Mouse (Mus musculus) midbrain, embryonic 10.5 days (tissue): ENCODE measurements around the gene Cyren. TPM values are rescaled to one million over a fixed set of nuclear protein-coding genes. Genes with fewer than 3 reads are reported as not detected.

Source experiments
- DNase-seq: peaks from one replicate; pipeline ENCODE4 v3.0.0-alpha.2; 2017; ENCODE audit warnings: low spot score
- H3K27ac ChIP-seq: fragments of 300-500 bp; sonication (generic); replicated peaks from 2 replicates; pipeline ENCODE4 v1.5.1; 2016; ENCODE audit warnings: mild to moderate bottlenecking
- H3K27me3 ChIP-seq: fragments of 300-500 bp; sonication (generic); 2 replicates; pipeline ENCODE4 v1.6.1; 2016; ENCODE audit warnings: low read depth, mild to moderate bottlenecking; ENCODE audit not compliant: poor library complexity, severe bottlenecking
- H3K36me3 ChIP-seq: fragments of 300-500 bp; sonication (generic); 2 replicates; pipeline ENCODE4 v1.6.1; 2016; ENCODE audit warnings: mild to moderate bottlenecking, moderate library complexity
- H3K4me1 ChIP-seq: fragments of 300-500 bp; sonication (generic); 2 replicates; pipeline ENCODE4 v1.6.1; 2016
- H3K4me3 ChIP-seq: fragments of 300-500 bp; sonication (generic); 2 replicates; pipeline ENCODE4 v1.5.1; 2016; ENCODE audit warnings: mild to moderate bottlenecking, moderate library complexity
- H3K9me3 ChIP-seq: fragments of 300-500 bp; sonication (generic); replicated peaks from 2 replicates; pipeline ENCODE4 v1.6.1; 2016; ENCODE audit warnings: mild to moderate bottlenecking
- WGBS: fragments of 180-500 bp; shearing (Covaris S2); methylation state at CpG from one replicate; pipeline ENCODE4 v1.1.7; 2016; 5-methylcytosine and 5-hydroxymethylcytosine counted together
- polyA plus RNA-seq: library from polyadenylated mRNA; unstranded; fragments of >200 nt; fragmentation: Nextera tagmentation; extraction: Ambion mirVana; gene quantifications from 2 replicates; pipeline ENCODE4 v1.2.1, GENCODE M21; 2016

The Cyren gene
- polyA plus RNA-seq, 1 experiment from 2014 or later = 17.7 TPM

- Histone ChIP-seq H3K4me1 (peaks cover 21% of the 10 kb centered on the region), H3K27me3 (no peaks in the 10 kb centered on the region), H3K27ac (no peak overlapping the region), H3K36me3 (peaks cover 15% of the 10 kb centered on the region), H3K9me3 (no peaks in the 10 kb centered on the region), H3K4me3 (no peak overlapping the region)
- 83% methylated on average over 5 of the region's 5 CpGs for WGBS
- peak; percentile 9 for DNase-seq
These were observed 7.1 kb downstream of the Cyren start for GRCm38 (mm10) chr6:34870724-34871123.

DNA sequence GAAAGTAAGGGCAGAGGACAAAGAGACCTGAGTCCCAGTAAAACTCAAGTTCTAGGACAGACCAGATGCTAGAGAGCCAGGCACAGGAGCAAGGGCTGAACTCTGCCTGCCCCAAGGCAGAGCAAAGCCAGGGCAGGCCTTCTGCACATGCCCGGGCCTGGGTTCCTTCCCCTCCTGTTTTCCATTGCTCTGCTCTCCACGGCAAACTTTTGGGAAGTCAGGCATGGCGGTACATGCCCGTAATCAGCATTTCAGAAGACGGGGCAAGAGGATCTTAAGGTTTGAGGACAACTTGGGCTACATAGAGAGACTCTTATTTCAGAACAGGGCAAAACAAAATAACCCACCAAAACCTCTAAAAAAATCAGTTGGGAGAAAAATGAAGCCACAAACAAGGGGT, 7.7 kb downstream of the Cyren start:
- whole genome bisulfite sequencing = 87% methylated on average over 5 of the region's 5 CpGs
- peak overlapping the region; percentile 55 for H3K27ac ChIP-seq
- peak; percentile 11 for DNase-seq

GRCm38 (mm10) chr6:34869225-34869915, 8.5 kb downstream of the Cyren start:
- H3K27ac ChIP-seq = peak overlapping the region; percentile 55
- H3K36me3 ChIP-seq = peaks cover 9% of the 10 kb centered on the region
- peaks cover 18% of the 10 kb centered on the region for H3K4me1 ChIP-seq
- H3K4me3 ChIP-seq = no peak overlapping the region
- H3K27me3 ChIP-seq = no peaks in the 10 kb centered on the region
- 86% methylated on average over 13 of the region's 13 CpGs for WGBS
- H3K9me3 ChIP-seq = no peaks in the 10 kb centered on the region
- DNase-seq = peak; percentile 9

More for the DNA sequence above, 7.7 kb downstream of the Cyren start:
- Histone ChIP-seq H3K9me3 (no peaks in the 10 kb centered on the region), H3K4me1 (peaks cover 18% of the 10 kb centered on the region), H3K27me3 (no peaks in the 10 kb centered on the region), H3K4me3 (no peak overlapping the region), H3K36me3 (peaks cover 10% of the 10 kb centered on the region)

- Histone ChIP-seq H3K4me3 (no peak overlapping the region), H3K27ac (no peak overlapping the region), H3K4me1 (peaks cover 18% of the 10 kb centered on the region), H3K27me3 (no peaks in the 10 kb centered on the region), H3K9me3 (no peaks in the 10 kb centered on the region), H3K36me3 (peaks cover 6% of the 10 kb centered on the region)
- peak; percentile 9 for DNase-seq
- WGBS = 89% methylated on average over 20 of the region's 20 CpGs
These were observed 9.2 kb downstream of the Cyren start for GRCm38 (mm10) chr6:34868507-34869217.

DNA sequence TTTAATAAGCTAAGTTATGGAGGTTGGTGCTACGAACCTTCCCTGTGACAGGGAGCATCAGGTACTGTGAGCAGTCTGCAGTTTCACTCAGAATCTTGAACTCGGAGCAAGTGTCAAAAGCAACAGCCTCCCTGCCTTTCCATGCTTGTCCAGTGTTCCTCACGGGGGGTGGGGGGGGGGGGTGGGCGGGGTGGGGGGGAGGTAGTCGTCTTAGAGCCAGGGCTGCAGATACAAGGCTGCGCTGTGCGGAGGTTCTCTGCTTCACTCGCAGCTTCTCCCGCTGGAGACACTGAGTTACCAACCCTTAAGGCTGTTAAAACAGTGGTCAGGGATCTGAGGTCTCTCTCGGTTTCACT, 9.9 kb downstream of the Cyren start:
- Histone ChIP-seq H3K27me3 (no peaks in the 10 kb centered on the region), H3K9me3 (no peaks in the 10 kb centered on the region), H3K4me1 (peaks cover 22% of the 10 kb centered on the region), H3K4me3 (no peak overlapping the region), H3K36me3 (peaks cover 3% of the 10 kb centered on the region; the same call in 1 of the 2 replicates), H3K27ac (no peak overlapping the region)
- DNase-seq = no peak
- WGBS = 81% methylated on average over 10 of the region's 10 CpGs

GRCm38 (mm10) chr6:34867301-34867994, 10.4 kb downstream of the Cyren start:
- DNase-seq = no peak
- Histone ChIP-seq H3K27ac (peak overlapping the region; percentile 42), H3K9me3 (no peaks in the 10 kb centered on the region), H3K27me3 (no peaks in the 10 kb centered on the region), H3K4me3 (no peak overlapping the region), H3K36me3 (no peaks in the 10 kb centered on the region), H3K4me1 (peaks cover 22% of the 10 kb centered on the region)
- 81% methylated on average over 16 of the region's 16 CpGs for WGBS

- 49% methylated on average over 8 of the region's 8 CpGs for WGBS
- Histone ChIP-seq H3K9me3 (no peaks in the 10 kb centered on the region), H3K4me3 (no peak overlapping the region), H3K27me3 (no peaks in the 10 kb centered on the region), H3K27ac (peak overlapping the region; percentile 42), H3K36me3 (no peaks in the 10 kb centered on the region), H3K4me1 (peaks cover 22% of the 10 kb centered on the region)
- no peak for DNase-seq
These were observed 11.1 kb downstream of the Cyren start for GRCm38 (mm10) chr6:34866786-34867185.

GRCm38 (mm10) chr6:34865711-34866593, 11.9 kb downstream of the Cyren start:
- Histone ChIP-seq H3K27ac (peak overlapping the region; percentile 42; the same call in 1 of the 2 replicates), H3K4me1 (peaks cover 19% of the 10 kb centered on the region), H3K4me3 (no peak overlapping the region), H3K27me3 (no peaks in the 10 kb centered on the region), H3K36me3 (no peaks in the 10 kb centered on the region), H3K9me3 (no peaks in the 10 kb centered on the region)
- no peak for DNase-seq
- 72% methylated on average over 7 of the region's 7 CpGs for WGBS

GRCm38 (mm10) chr6:34865213-34865612, 12.6 kb downstream of the Cyren start:
- WGBS = 73% methylated on average over 5 of the region's 5 CpGs

DNA sequence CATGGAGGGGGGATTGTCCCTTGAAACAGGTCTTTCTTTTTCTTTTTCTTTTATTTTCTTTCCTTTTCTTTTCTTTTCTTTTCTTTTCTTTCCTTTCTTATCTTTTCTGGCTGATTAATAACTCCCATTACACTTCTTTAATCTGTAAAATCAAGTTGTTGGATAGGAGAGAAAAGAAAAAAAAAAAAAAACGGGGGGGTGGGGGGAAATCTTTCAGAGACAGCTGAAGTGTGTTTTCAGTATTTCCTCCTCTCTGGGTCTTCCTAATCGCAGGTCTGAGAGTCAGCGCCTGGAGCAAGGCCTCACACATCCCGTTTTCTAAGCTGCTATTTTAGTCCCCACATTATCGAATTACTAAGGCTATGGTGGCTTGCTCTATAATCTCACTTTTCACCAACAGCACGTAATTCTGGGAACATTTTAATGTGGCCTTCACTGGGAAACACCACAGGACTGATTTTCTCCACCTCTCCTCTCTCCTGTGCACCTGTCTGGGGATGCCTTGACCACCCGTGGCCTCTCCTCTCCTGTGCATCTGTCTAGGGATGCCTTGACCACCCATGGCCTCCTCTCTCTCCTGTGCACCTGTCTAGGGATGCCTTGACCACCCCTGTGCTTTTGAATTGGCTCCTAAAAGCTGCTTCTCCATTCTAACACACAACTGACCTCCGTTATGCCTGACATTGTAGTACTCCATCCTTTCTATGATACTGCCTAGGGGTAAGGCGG, 13.9 kb downstream of the Cyren start:
- H3K4me1 ChIP-seq = peaks cover 16% of the 10 kb centered on the region
- 78% methylated on average over 9 of the region's 9 CpGs for WGBS

More at GRCm38 (mm10) chr6:34865213-34865612, 12.6 kb downstream of the Cyren start:
- H3K4me3 ChIP-seq = no peak overlapping the region
- no peaks in the 10 kb centered on the region for H3K9me3 ChIP-seq
- no peak for DNase-seq
- peak overlapping the region; percentile 23; the same call in 1 of the 2 replicates for H3K27ac ChIP-seq
- H3K27me3 ChIP-seq = no peaks in the 10 kb centered on the region
- no peaks in the 10 kb centered on the region for H3K36me3 ChIP-seq
- H3K4me1 ChIP-seq = peaks cover 18% of the 10 kb centered on the region

GRCm38 (mm10) chr6:34862791-34863403, 15.0 kb downstream of the Cyren start, which contains the start of gene Tmem140:
Gene Tmem140, plus strand, starts transcription at chr6:34863146.
- Histone ChIP-seq H3K27me3 (no peaks in the 10 kb centered on the region), H3K4me3 (no peak within 1 kb of the TSS), H3K27ac (no peak within 1 kb of the TSS), H3K4me1 (peaks cover 16% of the 10 kb centered on the region), H3K9me3 (no peaks in the 10 kb centered on the region), H3K36me3 (no peaks in the 10 kb centered on the region)
- DNase-seq = no peak
- 59% methylated on average over 11 of the region's 11 CpGs for WGBS

More for the DNA sequence above, 13.9 kb downstream of the Cyren start:
- Histone ChIP-seq H3K9me3 (no peaks in the 10 kb centered on the region), H3K4me3 (no peak overlapping the region), H3K27me3 (no peaks in the 10 kb centered on the region), H3K36me3 (no peaks in the 10 kb centered on the region), H3K27ac (no peak overlapping the region)
- no peak for DNase-seq
